Mouse (Mus musculus): ENCODE data around the gene Gpr4.

The Gpr4 gene

DNA sequence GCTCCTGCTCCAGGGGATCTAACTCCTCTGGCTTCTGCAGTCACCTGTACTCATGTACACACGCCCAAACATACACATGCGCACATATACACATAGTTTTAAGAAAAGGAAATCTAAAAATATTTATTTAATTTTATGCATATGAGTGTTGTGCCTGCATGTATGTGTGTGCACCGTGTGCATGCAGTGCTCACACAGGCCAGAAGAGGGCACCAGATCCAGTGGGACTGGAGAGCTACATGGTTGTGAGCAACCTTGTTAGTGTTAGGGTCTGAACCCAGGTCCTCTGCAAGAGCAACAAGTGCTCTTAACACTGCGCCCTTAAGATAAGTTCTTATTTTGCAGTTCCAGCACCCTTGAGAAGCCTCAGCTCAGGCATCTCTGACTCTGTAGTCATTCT lies 17.7 kb upstream of the Gpr4 start:
- in situ Hi-C loops (cut with MboI, MseI), result no loop called here

DNA sequence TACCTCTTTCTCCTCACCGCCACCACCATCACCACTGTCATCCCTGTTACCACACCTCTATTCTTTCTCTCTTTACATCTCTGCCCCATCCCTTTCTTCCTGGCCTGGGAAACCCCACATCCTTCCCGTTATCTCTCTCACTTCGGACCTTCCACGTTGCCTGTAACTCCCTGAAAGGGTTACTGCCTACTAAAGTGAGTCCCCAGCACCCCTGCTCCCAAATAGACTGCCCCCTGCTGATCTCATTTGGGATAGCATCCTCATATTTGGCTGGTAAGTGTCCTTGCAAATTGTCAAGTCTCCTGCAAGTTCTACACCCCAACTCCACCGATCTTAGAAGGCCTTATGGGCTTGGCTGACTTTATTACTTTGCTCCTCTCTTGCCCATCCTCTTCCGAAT lies 15.7 kb upstream of the Gpr4 start:
- in situ Hi-C loops (cut with MboI, MseI), result no loop called here

DNA sequence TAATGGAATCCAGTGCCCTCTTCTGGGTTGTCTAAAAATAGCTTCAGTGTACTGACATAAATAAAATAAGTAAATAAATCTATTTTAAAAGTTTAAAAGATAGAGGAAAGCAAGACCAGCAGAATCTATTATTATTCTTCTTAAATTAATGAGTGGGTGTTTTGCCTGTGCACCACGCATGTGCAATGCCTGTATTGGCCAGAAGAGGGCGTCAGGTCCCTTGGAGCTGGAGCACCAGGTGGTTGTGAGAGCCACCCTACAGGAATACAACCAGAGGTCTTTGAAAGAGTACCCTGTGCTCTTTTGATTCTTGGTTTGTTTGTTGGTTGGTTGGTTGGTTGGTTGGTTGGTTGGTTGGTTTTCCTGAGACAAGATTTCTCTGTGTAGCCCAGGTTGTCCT lies 14.4 kb upstream of the Gpr4 start:
- in situ Hi-C loops (cut with MboI, MseI), result no loop called here

DNA sequence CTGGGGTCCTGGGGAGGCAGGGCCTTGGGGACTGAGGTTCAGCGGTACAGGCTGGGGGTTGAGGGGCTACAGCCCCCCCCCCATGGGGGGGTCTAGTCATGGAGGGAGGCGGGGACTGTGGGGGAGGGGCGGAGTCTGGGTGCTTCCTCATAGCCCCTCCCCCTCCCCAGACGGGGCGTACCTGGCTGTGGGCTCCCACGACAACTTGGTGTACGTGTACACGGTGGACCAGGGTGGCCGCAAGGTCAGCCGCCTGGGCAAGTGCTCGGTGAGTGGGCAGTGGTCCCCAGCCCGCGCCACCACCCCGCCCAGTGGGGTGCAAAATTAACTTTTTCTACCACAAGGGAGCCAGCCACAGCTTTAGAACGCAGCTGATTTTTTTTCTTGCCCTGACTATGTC lies 10.7 kb upstream of the Gpr4 start:
- in situ Hi-C loops (cut with MboI, MseI), result no loop called here

DNA sequence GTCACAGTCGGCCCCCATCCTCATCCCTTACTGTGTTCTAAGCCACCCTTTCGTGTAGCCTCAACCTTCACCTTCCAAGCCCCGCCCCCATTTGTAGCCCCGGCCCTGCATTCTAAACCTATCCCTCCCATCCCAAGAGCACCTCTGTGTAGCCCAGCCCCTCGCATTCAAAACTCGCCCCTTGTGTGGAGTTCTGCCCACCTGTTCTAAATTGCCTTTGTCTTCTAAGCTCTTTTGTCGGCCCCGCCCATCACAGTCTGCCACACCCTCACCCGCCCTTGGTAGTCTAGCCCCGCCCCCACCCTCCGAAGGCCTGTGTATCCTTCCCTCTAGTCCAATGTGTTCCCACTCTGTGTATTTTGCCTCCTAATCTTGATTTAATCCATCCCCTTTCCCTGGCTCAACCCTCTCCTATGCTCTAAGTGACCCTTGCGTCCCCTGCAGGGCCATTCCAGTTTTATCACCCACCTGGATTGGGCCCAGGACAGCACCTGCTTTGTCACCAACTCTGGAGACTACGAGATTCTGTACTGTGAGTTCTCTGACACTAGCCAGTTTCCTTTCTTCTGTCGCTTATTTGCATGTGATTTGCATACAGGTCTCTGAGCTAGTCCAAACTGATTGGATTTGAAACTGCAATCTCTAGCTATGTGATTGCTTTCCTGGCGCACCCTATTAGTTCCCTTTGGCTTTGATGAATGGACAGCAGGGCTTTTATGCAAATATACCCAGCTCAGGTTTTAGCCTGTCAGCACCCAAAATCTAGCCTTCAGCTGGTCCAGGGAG lies 10.1 kb upstream of the Gpr4 start:
- in situ Hi-C loops (cut with MboI, MseI), result no loop called here

DNA sequence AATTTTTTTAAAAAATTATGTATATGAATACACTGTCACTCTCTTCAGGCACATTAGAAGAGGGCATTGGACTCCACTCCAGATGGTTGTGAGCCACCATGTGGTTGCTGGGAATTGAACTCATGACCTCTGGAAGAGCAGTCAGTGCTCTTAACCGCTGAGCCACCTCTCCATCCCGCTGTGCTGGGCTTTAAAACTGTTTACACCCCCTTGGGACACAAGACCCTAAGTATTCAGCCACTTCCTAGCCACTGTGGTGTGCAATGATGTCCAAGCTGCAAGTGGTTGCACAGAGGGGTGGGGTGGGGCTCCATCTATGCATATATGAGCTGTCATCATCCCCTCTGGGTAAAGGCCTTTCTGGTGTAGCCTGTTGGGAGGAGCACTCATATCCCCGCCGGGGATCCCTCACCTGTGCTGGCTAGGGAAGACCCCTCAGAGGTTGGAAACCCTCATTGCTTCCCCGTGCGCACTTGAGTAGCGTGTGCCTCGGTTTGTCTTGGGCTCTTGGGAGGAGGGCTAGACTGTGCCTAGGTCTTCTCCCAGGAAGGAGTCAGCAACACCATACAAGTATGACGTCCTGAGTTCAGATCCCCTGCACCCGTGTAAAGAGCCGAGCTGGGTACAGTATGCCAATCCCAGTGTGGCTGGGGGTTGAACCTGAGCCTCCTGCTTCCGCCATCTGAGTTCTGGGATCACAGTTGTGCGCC lies 4.0 kb upstream of the Gpr4 start:
- in situ Hi-C loops (cut with MboI, MseI), result no loop called here

DNA sequence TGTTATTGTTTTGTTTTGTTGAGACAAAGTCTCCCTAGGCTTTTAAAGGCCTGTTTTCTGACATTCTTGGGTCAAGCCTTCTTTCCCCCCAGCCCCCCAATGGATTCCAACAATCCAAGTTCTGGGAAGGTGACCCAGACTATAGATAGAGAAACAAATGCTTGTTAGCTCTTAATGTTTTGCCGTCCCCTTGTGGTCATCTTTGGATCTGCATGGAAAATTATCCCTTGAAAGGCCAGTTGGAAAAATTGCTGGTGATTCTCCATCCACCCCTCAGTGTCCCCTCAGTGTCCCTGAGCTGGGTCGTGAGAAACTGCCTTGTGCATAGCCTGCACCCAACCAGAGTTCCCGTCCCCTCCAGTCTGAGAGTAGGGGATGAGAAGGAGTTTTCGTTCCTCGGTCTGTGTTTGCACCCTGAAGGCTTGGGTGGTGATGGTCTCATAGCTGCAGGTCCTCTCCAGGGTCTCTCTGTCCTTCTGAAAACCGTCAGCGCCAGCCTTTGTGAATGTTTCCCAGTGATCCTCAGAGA lies 3.3 kb upstream of the Gpr4 start:
- in situ Hi-C loops (cut with MboI, MseI), result no loop called here

DNA sequence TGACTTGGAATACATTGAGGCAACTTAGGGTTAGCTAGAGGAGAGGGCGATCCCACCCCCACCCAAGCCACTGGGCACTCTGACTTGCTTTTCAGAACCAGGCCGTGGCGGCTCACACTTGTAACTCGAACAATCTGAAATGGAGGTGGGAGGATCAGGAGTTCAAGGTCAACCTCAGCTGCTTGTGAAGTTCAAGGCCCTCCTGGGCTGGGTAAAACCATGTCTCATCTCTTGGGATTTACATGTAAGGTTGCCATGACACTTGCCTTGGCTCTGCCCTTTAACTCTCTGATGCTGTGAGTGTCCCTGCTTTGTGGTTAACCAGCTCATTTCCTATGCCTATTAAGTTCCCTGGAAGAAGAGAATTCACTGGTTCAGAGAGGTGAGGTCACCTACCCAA lies 2.8 kb upstream of the Gpr4 start:
- in situ Hi-C loops (cut with MboI, MseI), result no loop called here

DNA sequence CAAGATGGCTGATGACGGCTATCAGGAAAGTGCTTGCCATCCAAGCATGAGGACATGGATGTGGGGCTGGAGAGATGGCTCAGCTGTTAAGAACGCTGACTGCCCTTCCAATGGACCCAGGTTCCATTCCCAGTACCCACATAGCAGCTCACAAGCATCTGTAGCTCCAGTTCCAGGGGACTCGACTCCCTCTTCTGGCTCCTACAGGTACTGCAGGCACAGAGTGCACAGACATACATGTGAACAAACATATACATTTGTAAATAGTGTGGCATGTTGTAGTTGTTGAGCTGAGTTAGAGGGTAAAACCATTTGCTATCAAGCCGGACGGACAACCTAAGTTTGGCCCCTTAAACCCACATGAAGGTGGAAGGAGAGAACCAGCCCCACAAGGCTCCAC lies 2.3 kb upstream of the Gpr4 start:
- in situ Hi-C loops (cut with MboI, MseI), result no loop called here

DNA sequence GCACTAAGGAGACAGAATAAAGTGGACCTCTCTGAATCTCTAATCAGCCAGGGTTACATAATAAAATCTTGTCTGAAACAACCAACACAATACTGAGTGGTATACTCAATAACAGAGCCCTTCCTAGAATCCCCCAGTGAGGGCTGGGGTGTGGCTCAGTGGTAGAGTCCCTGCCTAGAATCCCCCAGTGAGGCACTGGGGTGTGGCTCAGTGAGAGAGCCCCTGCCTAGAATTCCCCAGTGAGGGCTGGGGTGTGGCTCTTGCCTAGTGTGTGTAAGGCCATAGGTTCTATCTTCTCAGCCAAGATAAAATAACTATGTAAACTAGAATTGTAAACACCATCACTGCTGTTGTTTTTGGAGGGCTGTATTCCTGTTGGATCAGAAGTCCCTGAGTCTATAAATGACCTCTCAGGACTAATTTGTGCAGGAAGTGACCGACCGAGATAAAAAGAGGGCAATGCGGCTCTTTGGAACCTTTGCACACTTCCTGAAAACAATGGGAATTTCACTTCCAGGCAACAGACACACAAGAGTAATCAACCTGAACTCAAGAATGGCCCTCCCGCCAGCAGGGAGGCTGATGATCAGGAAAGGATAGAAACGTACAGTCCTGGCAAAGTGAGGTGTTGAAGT lies 1.2 kb upstream of the Gpr4 start:
- in situ Hi-C loops (cut with MboI, MseI), result no loop called here

DNA sequence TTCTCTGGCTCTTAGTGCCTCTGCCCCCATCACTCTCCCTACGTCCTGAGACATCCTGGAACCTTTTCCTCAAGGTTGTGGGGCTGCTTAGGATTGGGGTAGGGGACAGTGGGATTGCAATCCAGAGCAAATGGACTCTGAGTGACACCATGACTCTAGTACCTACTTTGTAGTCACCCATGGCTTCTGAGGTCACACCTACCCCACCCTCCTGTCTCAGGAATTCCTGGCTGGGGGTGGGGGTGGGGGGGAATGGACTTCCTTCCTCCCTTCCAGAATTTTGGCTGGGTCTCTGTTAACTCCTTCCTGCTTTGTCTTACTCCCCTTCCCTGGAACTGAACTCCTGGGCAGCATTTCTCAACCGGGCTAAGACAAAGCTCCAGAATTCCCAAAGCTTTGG lies 1.0 kb downstream of the Gpr4 start:
- in situ Hi-C loops (cut with MboI, MseI), result no loop called here

DNA sequence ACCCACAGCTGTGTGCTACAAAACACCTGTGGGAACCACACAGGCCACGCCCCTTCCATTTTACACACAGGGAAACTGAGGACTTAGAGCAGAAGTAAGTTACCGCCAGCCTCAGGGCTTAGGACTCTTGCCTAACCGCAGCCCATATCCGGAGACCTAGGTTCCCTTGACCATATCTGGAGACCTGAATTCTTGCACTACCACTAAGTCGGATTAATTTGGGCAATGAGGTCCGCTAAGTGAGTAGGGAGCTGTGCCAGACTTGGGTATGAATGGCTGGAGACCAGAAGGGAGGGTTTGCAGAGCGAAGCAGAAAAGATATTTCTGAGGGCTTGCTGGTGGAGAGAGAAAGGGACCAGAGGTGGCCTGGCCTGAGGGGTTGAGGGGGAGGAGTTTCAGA lies 2.0 kb downstream of the Gpr4 start:
- in situ Hi-C loops (cut with MboI, MseI), result no loop called here

DNA sequence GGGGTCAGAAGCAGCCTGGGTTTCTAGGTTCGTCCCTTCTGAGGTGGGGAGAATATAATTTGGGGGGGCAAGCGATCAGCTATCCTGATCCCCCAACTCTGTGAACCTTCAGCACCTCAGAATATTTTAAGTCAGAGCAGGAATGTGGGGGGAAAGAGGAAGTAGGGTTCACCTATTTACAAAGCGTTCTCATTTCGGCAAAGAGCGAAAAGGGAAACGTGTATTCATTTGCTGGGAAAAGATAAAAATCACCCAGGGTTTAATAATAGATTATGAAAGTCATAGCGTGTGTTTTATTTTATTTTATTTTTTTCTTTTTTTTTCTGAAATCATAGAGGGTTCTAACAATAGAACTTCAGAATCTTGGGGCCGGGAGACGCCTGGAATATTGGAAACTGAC lies 2.6 kb downstream of the Gpr4 start:
- in situ Hi-C loops (cut with MboI, MseI), result no loop called here

DNA sequence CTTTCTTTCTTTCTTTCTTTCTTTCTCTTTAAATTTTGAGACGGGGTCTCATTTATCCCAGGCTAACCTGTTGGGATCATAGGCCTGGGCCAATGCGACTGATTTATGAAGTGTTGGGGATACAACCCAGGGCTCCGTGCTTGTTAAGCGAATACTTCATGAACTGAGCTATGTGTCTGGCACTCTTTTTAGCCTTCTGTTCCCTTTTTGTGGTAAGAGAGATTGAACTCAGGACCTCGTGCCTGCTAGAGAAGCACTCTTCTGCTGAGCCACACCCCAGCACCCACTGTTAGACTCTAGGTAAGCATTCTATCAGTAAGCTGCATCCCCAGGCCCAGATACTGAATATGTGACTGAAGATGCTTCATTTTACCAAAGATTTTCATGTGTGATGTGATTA lies 5.2 kb downstream of the Gpr4 start:
- in situ Hi-C loops (cut with MboI, MseI), result no loop called here

DNA sequence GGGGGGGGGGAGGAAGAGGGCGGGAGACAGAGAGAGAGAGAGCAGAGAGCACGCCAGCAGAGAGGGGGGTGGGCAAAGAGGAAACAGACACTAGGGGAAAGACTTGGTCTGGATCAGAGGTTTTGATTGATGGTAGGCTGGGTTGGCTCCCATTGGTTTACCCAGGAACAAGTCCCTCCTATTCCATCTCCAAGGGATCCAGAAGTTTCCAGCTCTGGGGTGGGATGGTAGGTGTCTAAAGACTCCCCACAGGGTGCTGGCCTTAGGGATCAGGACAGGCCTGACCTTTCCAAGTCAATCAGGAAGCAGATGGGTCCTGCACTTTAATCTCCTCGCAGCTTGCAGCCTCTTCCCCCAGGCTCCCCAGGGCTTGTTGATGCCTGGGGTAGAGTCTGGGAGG lies 5.6 kb downstream of the Gpr4 start:
- in situ Hi-C loops (cut with MboI, MseI), result no loop called here

DNA sequence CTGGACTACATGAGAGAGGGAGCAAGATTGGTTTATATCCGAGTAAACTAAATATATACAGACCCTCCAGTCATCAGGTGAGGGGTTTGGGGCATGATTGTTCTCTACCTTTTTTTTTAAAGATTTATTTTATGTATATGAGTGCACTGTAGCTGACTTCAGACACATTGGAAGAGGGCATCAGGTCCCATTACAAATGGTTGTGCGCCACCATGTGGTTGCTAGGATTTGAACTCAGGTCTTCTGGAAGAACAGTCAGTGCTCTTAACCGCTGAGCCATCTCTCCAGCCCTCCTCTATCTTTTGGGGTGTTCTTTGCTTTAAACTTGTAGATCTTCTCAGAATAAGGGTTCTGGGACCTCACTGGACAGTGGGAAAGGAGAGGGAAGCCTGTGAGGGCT lies 7.7 kb downstream of the Gpr4 start:
- in situ Hi-C loops (cut with MboI, MseI), result no loop called here

DNA sequence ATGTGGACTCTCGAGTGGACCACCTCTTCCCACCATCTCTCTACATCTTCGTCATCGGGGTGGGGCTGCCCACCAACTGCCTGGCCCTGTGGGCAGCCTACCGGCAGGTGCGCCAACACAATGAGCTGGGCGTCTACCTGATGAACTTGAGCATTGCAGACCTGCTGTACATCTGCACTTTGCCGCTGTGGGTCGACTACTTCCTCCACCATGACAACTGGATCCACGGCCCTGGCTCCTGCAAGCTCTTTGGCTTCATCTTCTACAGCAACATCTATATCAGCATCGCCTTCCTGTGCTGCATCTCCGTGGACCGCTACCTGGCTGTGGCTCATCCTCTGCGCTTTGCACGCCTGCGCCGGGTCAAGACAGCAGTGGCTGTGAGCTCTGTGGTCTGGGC lies 9.9 kb downstream of the Gpr4 start:
- in situ Hi-C loops (cut with MboI, MseI), result no loop called here

DNA sequence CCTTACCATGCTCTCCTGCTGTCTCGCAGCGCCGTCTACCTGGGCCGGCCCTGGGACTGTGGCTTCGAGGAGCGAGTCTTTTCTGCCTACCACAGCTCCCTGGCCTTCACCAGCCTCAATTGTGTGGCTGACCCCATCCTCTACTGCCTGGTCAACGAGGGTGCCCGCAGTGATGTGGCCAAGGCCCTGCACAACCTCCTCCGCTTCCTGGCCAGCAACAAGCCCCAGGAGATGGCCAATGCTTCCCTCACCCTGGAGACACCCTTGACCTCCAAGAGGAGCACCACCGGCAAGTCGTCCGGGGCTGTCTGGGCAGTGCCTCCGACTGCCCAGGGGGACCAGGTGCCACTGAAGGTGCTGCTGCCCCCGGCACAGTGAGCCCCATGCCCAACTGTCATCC lies 10.5 kb downstream of the Gpr4 start:
- in situ Hi-C loops (cut with MboI, MseI), result no loop called here

DNA sequence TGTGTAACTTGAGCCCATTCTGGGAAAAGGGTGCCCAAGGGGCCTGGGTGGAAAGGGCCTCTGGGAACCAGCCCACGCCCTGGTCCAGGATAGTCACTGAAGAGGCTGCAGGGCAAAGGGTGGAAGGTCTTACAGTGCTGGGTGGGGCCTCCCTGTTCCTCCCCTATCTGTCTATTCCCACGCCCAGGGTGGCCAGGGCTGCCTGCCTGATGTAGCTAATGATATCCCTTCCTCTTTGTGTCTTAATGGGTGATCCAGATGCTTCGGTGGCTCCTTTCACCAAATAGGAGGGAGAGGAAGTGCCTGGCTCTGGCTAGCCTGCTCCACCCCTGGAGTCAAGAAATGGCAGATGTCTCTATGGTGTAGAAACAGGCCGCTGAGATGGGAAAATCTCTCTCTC lies 12.6 kb downstream of the Gpr4 start:
- in situ Hi-C loops (cut with MboI, MseI), result no loop called here

DNA sequence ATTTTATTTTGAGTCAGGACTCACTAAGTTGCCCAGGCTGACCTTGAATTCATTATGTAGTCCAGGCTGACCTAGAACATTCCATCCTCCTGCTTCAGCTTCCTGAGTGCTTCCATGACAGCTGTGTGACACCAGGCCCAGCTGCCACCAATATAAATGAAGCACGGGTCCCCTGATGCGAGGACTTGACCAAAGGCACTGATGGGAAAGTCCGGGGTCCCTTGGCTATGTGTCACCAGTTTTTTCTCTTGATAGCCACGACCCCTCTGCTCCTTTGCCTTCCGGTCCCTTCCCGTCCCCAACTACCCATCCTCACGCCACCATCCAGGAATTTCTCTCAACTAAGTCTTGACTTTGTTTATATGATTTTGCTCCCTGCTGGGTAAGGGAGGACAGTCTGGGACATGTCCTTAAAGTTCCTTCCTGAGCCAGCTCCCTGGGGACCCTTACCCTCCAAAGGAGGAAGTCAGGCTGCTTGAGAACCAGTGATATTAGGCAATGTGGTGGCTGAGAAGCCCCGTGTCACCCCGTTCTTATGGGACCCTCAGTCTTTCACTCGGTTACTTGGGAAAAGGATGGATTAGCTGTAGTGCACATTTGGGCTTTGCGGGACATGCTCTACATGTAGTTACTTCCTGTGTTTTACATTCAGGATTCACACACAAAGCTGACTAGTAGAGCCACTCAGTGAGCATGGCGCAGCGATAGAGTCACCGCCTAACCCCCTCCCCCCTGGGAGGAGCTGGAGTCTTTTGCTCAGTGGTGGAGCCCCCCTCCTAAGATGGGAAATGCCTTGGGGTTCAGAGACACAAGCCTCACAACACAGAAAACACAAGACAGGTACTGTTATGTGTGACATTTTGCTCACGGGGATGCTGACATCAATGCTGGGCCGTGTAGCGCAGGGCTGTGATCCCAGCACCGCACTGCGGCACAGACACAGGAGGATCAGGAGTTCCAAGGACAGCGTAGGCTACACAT lies 14.8 kb downstream of the Gpr4 start:
- in situ Hi-C loops (cut with MboI, MseI), result no loop called here
